ENCODE assay signal across 8 mouse cellular contexts in the genomic region with DNA sequence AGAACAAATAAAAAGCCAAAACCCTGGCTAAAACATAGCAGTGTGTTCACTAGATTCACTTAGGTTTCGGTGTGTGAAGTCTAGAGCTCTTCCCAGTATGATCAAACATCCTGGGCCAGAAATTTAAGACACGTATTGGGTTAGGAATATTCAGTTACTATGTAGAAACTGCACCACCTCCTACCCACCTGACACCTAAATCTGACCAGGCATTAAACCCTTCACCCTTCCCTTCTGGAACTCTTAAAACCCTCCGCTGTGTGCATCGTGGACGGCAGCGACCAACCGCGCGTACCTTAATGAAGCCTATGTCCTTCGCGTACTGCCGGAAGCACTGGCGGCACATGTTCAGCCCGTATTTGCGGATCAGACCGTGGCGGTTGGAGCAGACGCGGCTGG. TPM values are rescaled to one million over a fixed set of nuclear protein-coding genes. Genes with fewer than 3 reads are reported as not detected.
DNase-seq lines count a peak whose midpoint lies in the region; ATAC-seq and TF ChIP-seq lines count a peak whose summit lies in the region.

No protein-coding gene starts in this region.

- TF ChIP-seq CTCF in lung, adult 2 months (IDR thresholded peaks at IDR 0.05; ENCODE audit: insufficient read depth, low read length) = no peak

- H3K36me3 ChIP-seq in intestine, embryonic 16.5 days (ENCODE audit: control insufficient read depth, insufficient read depth, low read length) = peaks cover 10% of the 10 kb centered on the region
- peaks cover 4% of the 10 kb centered on the region; the same call in 1 of the 2 replicates for H3K36me3 ChIP-seq in neural tube, embryonic 14.5 days (ENCODE audit: control insufficient read depth, insufficient read depth, low read length)

- peak overlapping the region; percentile 79 for H3K27ac ChIP-seq in intestine, embryonic 16.5 days (ENCODE audit: low read length)
- H3K27ac ChIP-seq in neural tube, embryonic 14.5 days (ENCODE audit: low read depth, low read length) = peak overlapping the region; percentile 91

- peak overlapping the region; percentile 87 for H3K9ac ChIP-seq in intestine, embryonic 16.5 days (ENCODE audit: low read depth, low read length)
- H3K9ac ChIP-seq in neural tube, embryonic 14.5 days (replicated peaks; ENCODE audit: low read depth, low read length) = peak overlapping the region; percentile 83

- intact Hi-C loops in gastrocnemius, postnatal 36 days (cut with DNase I) = no loop called here

- no peak for TF ChIP-seq POLR2A in lung, adult 2 months (IDR thresholded peaks at IDR 0.05; ENCODE audit: borderline replicate concordance, extremely low read depth, low read depth, low read length)

- peak overlapping the region; percentile 65 for H3K4me2 ChIP-seq in intestine, embryonic 16.5 days (ENCODE audit: low read depth, low read length)
- peak overlapping the region; percentile 73 for H3K4me2 ChIP-seq in neural tube, embryonic 14.5 days (ENCODE audit: low read depth, low read length)

- peak overlapping the region; percentile 71 for H3K4me3 ChIP-seq in lung, adult 2 months (replicated peaks; ENCODE audit: extremely low read depth, low read depth, low read length)
- peak overlapping the region; percentile 57 for H3K4me3 ChIP-seq in intestine, embryonic 16.5 days (ENCODE audit: low read length)
- H3K4me3 ChIP-seq in neural tube, embryonic 14.5 days (ENCODE audit: low read depth, low read length) = peak overlapping the region; percentile 65

- ATAC-seq in intestine, embryonic 16.5 days = no peak
- ATAC-seq in neural tube, embryonic 14.5 days (ENCODE audit: low read depth) = no peak

- peaks cover 3% of the 10 kb centered on the region; the same call in 1 of the 2 replicates for H3K4me1 ChIP-seq in lung, adult 2 months (ENCODE audit: control insufficient read depth, insufficient read depth, low read length)
- H3K4me1 ChIP-seq in intestine, embryonic 16.5 days (ENCODE audit: control insufficient read depth, insufficient read depth, low read length) = no peaks in the 10 kb centered on the region; the same call in 1 of the 2 replicates
- peaks cover 8% of the 10 kb centered on the region for H3K4me1 ChIP-seq in neural tube, embryonic 14.5 days (ENCODE audit: control insufficient read depth, insufficient read depth, low read length)

- H3K9me3 ChIP-seq in intestine, embryonic 16.5 days (ENCODE audit: control insufficient read depth, low read length) = no peaks in the 10 kb centered on the region
- no peaks in the 10 kb centered on the region for H3K9me3 ChIP-seq in neural tube, embryonic 14.5 days (ENCODE audit: control insufficient read depth, low read length)

- no peaks in the 10 kb centered on the region for H3K27me3 ChIP-seq in intestine, embryonic 16.5 days (replicated peaks; ENCODE audit: control insufficient read depth, insufficient read depth, low read length)
- H3K27me3 ChIP-seq in neural tube, embryonic 14.5 days (ENCODE audit: control insufficient read depth, insufficient read depth, low read length) = no peaks in the 10 kb centered on the region

- under 1% methylated on average over 19 of the region's 19 CpGs for WGBS in lung, adult 2 months
- under 1% methylated on average over 19 of the region's 19 CpGs for WGBS in intestine, embryonic 16.5 days
- whole genome bisulfite sequencing in neural tube, embryonic 14.5 days = 2% methylated on average over 19 of the region's 19 CpGs

- DNase-seq in lung, adult 2 months = no peak
- DNase-seq in lung, postnatal 36 days = no peak
- peak; percentile 40 for DNase-seq in embryo, embryonic 10.5 days (ENCODE audit: low spot score)
- DNase-seq in frontal cortex, postnatal 14 days (ENCODE audit: low spot score in 2 of 2) = no peak
- DNase-seq in gastrocnemius, postnatal 36 days = no peak
- DNase-seq in gastrocnemius, adult 18-20 months (ENCODE audit: low spot score) = no peak

RNA-seq across cellular contexts. Expression of a gene that starts 0.6 kb away (rescaled TPM):
- polyA plus RNA-seq in lung, adult 2 months (2012; rRNA removed) = 892 and 1,117 TPM in 2 replicates
- 1,525 and 1,563 TPM in 2 replicates for polyA plus RNA-seq in intestine, embryonic 16.5 days (2015; fragmentation: Nextera tagmentation; extraction: Ambion mirVana)
- 997 and 1,030 TPM in 2 replicates for polyA plus RNA-seq in neural tube, embryonic 14.5 days (2014; fragmentation: Nextera tagmentation; extraction: Ambion mirVana)
- 100 to 1,000 TPM; 736 to 913 TPM for total RNA-seq in gastrocnemius, postnatal 36 days (2021)
- total RNA-seq in gastrocnemius, adult 18-20 months (2021) = 1,000 to 10,000 TPM in 1 of 2 experiments, 100 to 1,000 TPM in 1; 898 to 1,011 TPM

RNA-seq across cellular contexts. Expression of a gene that starts 10.2 kb away (rescaled TPM):
- polyA plus RNA-seq in lung, adult 2 months (2012; rRNA removed) = 0.34 TPM in 1 of 2 replicates, not detected in the other
- polyA plus RNA-seq in intestine, embryonic 16.5 days (2015; fragmentation: Nextera tagmentation; extraction: Ambion mirVana) = 13.2 and 17.3 TPM in 2 replicates
- polyA plus RNA-seq in neural tube, embryonic 14.5 days (2014; fragmentation: Nextera tagmentation; extraction: Ambion mirVana) = 1.6 and 1.8 TPM in 2 replicates
- total RNA-seq in gastrocnemius, postnatal 36 days (2021) = not detected
- not detected for total RNA-seq in gastrocnemius, adult 18-20 months (2021)

RNA-seq across cellular contexts. Expression of a gene that starts 25.5 kb away (rescaled TPM):
- 93.5 and 107 TPM in 2 replicates for polyA plus RNA-seq in lung, adult 2 months (2012; rRNA removed)
- 602 and 654 TPM in 2 replicates for polyA plus RNA-seq in intestine, embryonic 16.5 days (2015; fragmentation: Nextera tagmentation; extraction: Ambion mirVana)
- polyA plus RNA-seq in neural tube, embryonic 14.5 days (2014; fragmentation: Nextera tagmentation; extraction: Ambion mirVana) = 381 and 387 TPM in 2 replicates
- total RNA-seq in gastrocnemius, postnatal 36 days (2021) = 100 to 1,000 TPM; 256 to 308 TPM
- total RNA-seq in gastrocnemius, adult 18-20 months (2021) = 100 to 1,000 TPM; 336 to 346 TPM

RNA-seq across cellular contexts. Expression of a gene that starts 25.6 kb away (rescaled TPM):
- polyA plus RNA-seq in lung, adult 2 months (2012; rRNA removed) = 16.4 and 19.4 TPM in 2 replicates
- 35.6 and 39.7 TPM in 2 replicates for polyA plus RNA-seq in intestine, embryonic 16.5 days (2015; fragmentation: Nextera tagmentation; extraction: Ambion mirVana)
- polyA plus RNA-seq in neural tube, embryonic 14.5 days (2014; fragmentation: Nextera tagmentation; extraction: Ambion mirVana) = 36.8 and 40.5 TPM in 2 replicates
- total RNA-seq in gastrocnemius, postnatal 36 days (2021) = 1 to 10 TPM; 6.5 to 7.7 TPM
- total RNA-seq in gastrocnemius, adult 18-20 months (2021) = 1 to 10 TPM; 5.6 to 7.2 TPM

RNA-seq across cellular contexts. Expression of a gene that starts 38.5 kb away (rescaled TPM):
- 0.21 TPM in 1 of 2 replicates, not detected in the other for polyA plus RNA-seq in lung, adult 2 months (2012; rRNA removed)
- polyA plus RNA-seq in intestine, embryonic 16.5 days (2015; fragmentation: Nextera tagmentation; extraction: Ambion mirVana) = 21.0 and 24.2 TPM in 2 replicates
- polyA plus RNA-seq in neural tube, embryonic 14.5 days (2014; fragmentation: Nextera tagmentation; extraction: Ambion mirVana) = 9.9 and 11.8 TPM in 2 replicates
- total RNA-seq in gastrocnemius, postnatal 36 days (2021) = 1 to 10 TPM; 1.9 to 3.2 TPM
- 1 to 10 TPM; 1.7 to 3.4 TPM for total RNA-seq in gastrocnemius, adult 18-20 months (2021)
